Mouse (Mus musculus) left cerebral cortex, adult 11 months (tissue): ENCODE data around the gene Nt5c1b.
A peak's percentile ranks its signal among the peaks of the same experiment; 100 is the strongest.

ENCODE experiments used
- DNase-seq: peaks from one replicate; pipeline ENCODE4 v3.0.0; 2022; ENCODE audit warnings: low spot score

The Nt5c1b gene

GRCm38 (mm10) chr12:10369673-10370072 is at the start of gene Nt5c1b:
Nt5c1b (plus strand) TSS chr12:10369973.
- DNase-seq = no peak

- no peak for DNase-seq
These were observed 42.1 kb upstream of the Nt5c1b start for GRCm38 (mm10) chr12:10327651-10328050.

GRCm38 (mm10) chr12:10329460-10329859 is 40.3 kb upstream of the Nt5c1b start:
- DNase-seq = no peak

- DNase-seq = no peak
These were observed 29.2 kb upstream of the Nt5c1b start for GRCm38 (mm10) chr12:10340604-10341003.

GRCm38 (mm10) chr12:10350706-10351105 is 19.1 kb upstream of the Nt5c1b start:
- no peak for DNase-seq

- DNase-seq = no peak
These were observed 12.0 kb upstream of the Nt5c1b start for GRCm38 (mm10) chr12:10357756-10358155.

GRCm38 (mm10) chr12:10390671-10391441 is 21.1 kb downstream of the Nt5c1b start, which contains the start of gene Rdh14:
Rdh14 (plus strand) TSS chr12:10390772.
- DNase-seq = peak; percentile 93

GRCm38 (mm10) chr12:10400788-10401187 is 31.0 kb downstream of the Nt5c1b start:
- peak; percentile 7 for DNase-seq

GRCm38 (mm10) chr12:10402421-10403115 is 32.8 kb downstream of the Nt5c1b start:
- DNase-seq = no peak

GRCm38 (mm10) chr12:10410511-10411179 is 40.9 kb downstream of the Nt5c1b start:
- no peak for DNase-seq

GRCm38 (mm10) chr12:10411453-10411852 is 41.7 kb downstream of the Nt5c1b start:
- DNase-seq = no peak

GRCm38 (mm10) chr12:10422347-10422746 is 52.6 kb downstream of the Nt5c1b start:
- DNase-seq = no peak

GRCm38 (mm10) chr12:10425982-10426863 is 56.5 kb downstream of the Nt5c1b start:
- no peak for DNase-seq

- DNase-seq = no peak
These were observed 61.2 kb downstream of the Nt5c1b start for GRCm38 (mm10) chr12:10430999-10431398.

- DNase-seq = peak; percentile 40
These were observed 68.6 kb downstream of the Nt5c1b start for GRCm38 (mm10) chr12:10438054-10439001.
